Mouse (Mus musculus): Measurements from ENCODE around the gene Gucy2g. TPM values are rescaled to one million over a fixed set of nuclear protein-coding genes. Genes with fewer than 3 reads are reported as not detected.
A peak's percentile ranks its signal among the peaks of the same experiment; 100 is the strongest.

The Gucy2g gene
- polyA plus RNA-seq, 1 experiment from 2014 or later = 0.05 TPM

DNA sequence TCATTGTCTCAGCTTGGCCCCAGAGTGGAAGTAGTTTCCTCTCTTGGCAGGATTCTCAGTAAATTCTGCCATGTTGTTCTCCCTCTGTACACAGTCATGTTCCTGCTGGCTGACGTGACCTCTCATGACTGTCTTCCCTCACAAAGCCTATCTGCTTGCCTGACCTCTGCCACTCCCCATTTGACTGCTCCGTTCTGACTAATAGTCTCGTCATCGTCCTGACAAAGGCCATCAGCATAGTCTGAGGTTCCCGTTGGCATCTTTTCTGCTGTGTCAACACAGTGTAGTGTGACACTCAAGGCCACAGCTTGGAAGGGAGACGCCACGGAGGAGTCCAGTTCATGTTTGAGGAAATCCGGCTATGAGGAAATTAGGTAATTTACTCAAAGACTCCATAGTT lies 8.9 kb downstream of the Gucy2g start:
- Histone ChIP-seq H3K4me2 (ENCODE audit: low read depth, low read length) (no peak overlapping the region), H3K9ac (replicated peaks; ENCODE audit: low read depth, low read length) (no peak overlapping the region), H3K4me1 (ENCODE audit: control insufficient read depth, insufficient read depth, low read length) (no peaks in the 10 kb centered on the region), H3K27me3 (ENCODE audit: control insufficient read depth, insufficient read depth, low read length) (no peaks in the 10 kb centered on the region), H3K4me3 (ENCODE audit: low read depth, low read length) (no peak overlapping the region), H3K9me3 (ENCODE audit: control insufficient read depth, low read length) (no peaks in the 10 kb centered on the region), H3K27ac (ENCODE audit: low read depth, low read length) (no peak overlapping the region), H3K36me3 (ENCODE audit: control insufficient read depth, insufficient read depth, low read length) (no peaks in the 10 kb centered on the region)
- WGBS = 68% methylated on average over 8 of the region's 8 CpGs
- no peak for ATAC-seq (ENCODE audit: low read depth)

DNA sequence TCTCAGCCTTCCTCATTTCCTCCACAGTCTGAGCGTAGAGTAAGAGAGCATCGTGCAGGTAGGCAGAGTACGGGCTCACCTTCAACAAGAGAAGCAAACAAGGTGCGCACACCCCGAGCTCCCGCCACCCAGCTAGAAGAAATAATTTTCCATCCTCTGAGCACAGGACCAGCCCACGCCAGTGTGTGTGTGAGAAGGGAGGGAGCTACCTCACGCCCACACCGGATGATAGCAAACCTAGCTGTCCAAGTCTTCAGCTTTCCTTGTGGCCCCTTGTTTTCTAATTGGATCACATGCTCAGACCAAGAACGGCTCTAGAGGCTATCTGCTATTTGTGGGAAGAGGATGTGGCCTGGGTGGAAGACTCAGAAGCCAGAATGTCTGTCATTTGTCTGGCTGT lies 10.0 kb downstream of the Gucy2g start:
- Histone ChIP-seq H3K4me1 (ENCODE audit: control insufficient read depth, insufficient read depth, low read length) (no peaks in the 10 kb centered on the region), H3K4me3 (ENCODE audit: low read depth, low read length) (no peak overlapping the region), H3K9me3 (ENCODE audit: control insufficient read depth, low read length) (no peaks in the 10 kb centered on the region), H3K4me2 (ENCODE audit: low read depth, low read length) (no peak overlapping the region), H3K9ac (replicated peaks; ENCODE audit: low read depth, low read length) (no peak overlapping the region), H3K36me3 (ENCODE audit: control insufficient read depth, insufficient read depth, low read length) (no peaks in the 10 kb centered on the region), H3K27ac (ENCODE audit: low read depth, low read length) (no peak overlapping the region), H3K27me3 (ENCODE audit: control insufficient read depth, insufficient read depth, low read length) (no peaks in the 10 kb centered on the region)
- no peak for ATAC-seq (ENCODE audit: low read depth)
- WGBS = 82% methylated on average over 10 of the region's 10 CpGs

DNA sequence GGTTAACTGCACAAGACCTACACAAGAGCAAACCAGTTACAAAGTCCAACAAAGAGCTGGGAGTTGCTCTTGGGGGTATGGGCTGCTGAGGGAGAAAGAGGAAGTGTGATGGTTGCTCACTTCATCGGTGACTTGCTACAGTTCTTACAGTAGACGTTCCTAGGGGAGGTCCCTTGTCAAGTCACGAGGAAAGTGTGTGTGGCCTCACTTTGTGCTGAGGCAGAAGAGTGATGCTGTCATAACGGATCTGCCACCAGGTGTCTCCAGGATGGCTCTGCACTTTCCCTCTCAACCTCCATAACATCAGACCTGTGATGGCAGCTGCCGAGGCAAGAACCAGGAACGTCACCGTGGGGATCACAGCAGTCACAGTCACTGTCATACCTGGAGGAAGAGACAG lies 13.9 kb downstream of the Gucy2g start:
- Histone ChIP-seq H3K9ac (replicated peaks; ENCODE audit: low read depth, low read length) (no peak overlapping the region), H3K4me2 (ENCODE audit: low read depth, low read length) (no peak overlapping the region), H3K27ac (ENCODE audit: low read depth, low read length) (no peak overlapping the region), H3K4me3 (ENCODE audit: low read depth, low read length) (no peak overlapping the region), H3K9me3 (ENCODE audit: control insufficient read depth, low read length) (no peaks in the 10 kb centered on the region), H3K4me1 (ENCODE audit: control insufficient read depth, insufficient read depth, low read length) (no peaks in the 10 kb centered on the region), H3K36me3 (ENCODE audit: control insufficient read depth, insufficient read depth, low read length) (no peaks in the 10 kb centered on the region), H3K27me3 (ENCODE audit: control insufficient read depth, insufficient read depth, low read length) (no peaks in the 10 kb centered on the region)
- WGBS = 85% methylated on average over 7 of the region's 7 CpGs
- ATAC-seq (ENCODE audit: low read depth) = no peak

DNA sequence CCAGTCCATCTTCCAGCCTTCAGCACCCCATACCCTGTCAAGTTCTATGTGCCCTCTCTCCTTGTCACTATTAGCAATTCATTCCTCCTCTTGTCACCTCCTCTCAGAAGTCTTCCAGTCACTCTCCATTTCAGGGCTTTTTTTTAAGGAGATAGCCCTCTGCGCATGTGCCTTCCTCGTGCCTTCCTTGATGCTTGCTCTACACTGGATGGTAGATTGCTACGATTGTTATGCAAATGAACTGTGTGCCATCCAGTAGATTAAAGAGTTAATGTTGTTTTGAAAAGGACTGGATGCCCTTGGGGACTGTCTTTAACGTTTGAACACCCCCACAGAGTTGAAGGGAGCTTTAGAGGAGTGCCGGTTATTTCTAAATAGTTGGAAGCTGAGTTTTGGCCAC lies 14.4 kb downstream of the Gucy2g start:
- H3K4me2 ChIP-seq (ENCODE audit: low read depth, low read length) = no peak overlapping the region
- no peaks in the 10 kb centered on the region for H3K9me3 ChIP-seq (ENCODE audit: control insufficient read depth, low read length)
- no peak for ATAC-seq (ENCODE audit: low read depth)
- no peak overlapping the region for H3K4me3 ChIP-seq (ENCODE audit: low read depth, low read length)
- 60% methylated on average over 5 of the region's 5 CpGs for WGBS
- no peak overlapping the region for H3K27ac ChIP-seq (ENCODE audit: low read depth, low read length)
- H3K36me3 ChIP-seq (ENCODE audit: control insufficient read depth, insufficient read depth, low read length) = no peaks in the 10 kb centered on the region
- H3K4me1 ChIP-seq (ENCODE audit: control insufficient read depth, insufficient read depth, low read length) = no peaks in the 10 kb centered on the region
- H3K27me3 ChIP-seq (ENCODE audit: control insufficient read depth, insufficient read depth, low read length) = no peaks in the 10 kb centered on the region
- H3K9ac ChIP-seq (replicated peaks; ENCODE audit: low read depth, low read length) = no peak overlapping the region

DNA sequence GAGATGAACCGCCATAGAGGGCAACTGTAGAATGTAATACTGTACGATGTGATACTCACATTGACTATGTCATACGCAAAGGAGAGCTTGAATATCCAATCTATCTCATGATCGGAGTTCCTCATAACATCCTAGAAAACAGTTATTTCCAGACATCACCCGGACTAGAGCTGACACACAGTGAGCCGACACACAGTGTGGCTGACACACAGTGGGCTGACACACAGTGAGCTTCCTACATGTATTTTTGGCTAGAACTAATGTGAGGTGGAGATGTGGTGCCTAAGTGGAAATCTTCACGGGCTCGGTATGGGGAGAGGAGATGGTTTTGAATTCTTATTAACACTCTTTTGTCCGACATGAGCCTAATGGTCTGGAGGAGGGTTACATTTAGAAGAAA lies 18.8 kb downstream of the Gucy2g start:
- H3K27me3 ChIP-seq (ENCODE audit: control insufficient read depth, insufficient read depth, low read length) = no peaks in the 10 kb centered on the region

DNA sequence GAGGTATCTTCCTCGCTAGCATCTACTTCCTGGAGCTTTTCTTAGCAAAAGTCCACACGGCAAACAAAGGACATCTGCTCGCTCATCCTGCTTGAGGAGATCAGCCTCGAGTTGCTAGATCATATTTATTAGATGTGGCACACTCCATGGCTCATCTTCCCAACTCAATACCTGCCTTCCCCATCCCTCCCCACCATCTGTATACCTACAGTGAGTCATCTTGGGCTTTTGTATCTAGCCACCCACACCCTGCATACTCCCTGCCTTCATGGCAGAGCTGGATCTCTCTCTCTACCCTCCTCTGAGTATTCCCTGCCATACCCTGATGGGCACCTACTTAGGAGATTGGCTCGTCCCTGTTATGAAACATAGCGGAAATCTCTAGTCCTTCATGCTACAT lies 19.8 kb downstream of the Gucy2g start:
- WGBS = 84% methylated on average over 6 of the region's 6 CpGs
- H3K9me3 ChIP-seq (ENCODE audit: control insufficient read depth, low read length) = no peaks in the 10 kb centered on the region
- no peak overlapping the region for H3K4me2 ChIP-seq (ENCODE audit: low read depth, low read length)
- H3K27me3 ChIP-seq (ENCODE audit: control insufficient read depth, insufficient read depth, low read length) = no peaks in the 10 kb centered on the region
- H3K4me3 ChIP-seq (ENCODE audit: low read depth, low read length) = no peak overlapping the region
- no peaks in the 10 kb centered on the region for H3K4me1 ChIP-seq (ENCODE audit: control insufficient read depth, insufficient read depth, low read length)
- H3K27ac ChIP-seq (ENCODE audit: low read depth, low read length) = no peak overlapping the region
- H3K36me3 ChIP-seq (ENCODE audit: control insufficient read depth, insufficient read depth, low read length) = no peaks in the 10 kb centered on the region
- H3K9ac ChIP-seq (replicated peaks; ENCODE audit: low read depth, low read length) = no peak overlapping the region
- ATAC-seq (ENCODE audit: low read depth) = no peak

More for the DNA sequence above, 18.8 kb downstream of the Gucy2g start:
- 95% methylated on average over 9 of the region's 9 CpGs for WGBS
- H3K36me3 ChIP-seq (ENCODE audit: control insufficient read depth, insufficient read depth, low read length) = no peaks in the 10 kb centered on the region
- H3K4me3 ChIP-seq (ENCODE audit: low read depth, low read length) = no peak overlapping the region
- H3K4me2 ChIP-seq (ENCODE audit: low read depth, low read length) = no peak overlapping the region
- H3K9ac ChIP-seq (replicated peaks; ENCODE audit: low read depth, low read length) = no peak overlapping the region
- H3K4me1 ChIP-seq (ENCODE audit: control insufficient read depth, insufficient read depth, low read length) = no peaks in the 10 kb centered on the region
- no peaks in the 10 kb centered on the region for H3K9me3 ChIP-seq (ENCODE audit: control insufficient read depth, low read length)
- H3K27ac ChIP-seq (ENCODE audit: low read depth, low read length) = no peak overlapping the region
- no peak for ATAC-seq (ENCODE audit: low read depth)

- Histone ChIP-seq H3K9ac (replicated peaks; ENCODE audit: low read depth, low read length) (no peak overlapping the region), H3K4me3 (ENCODE audit: low read depth, low read length) (no peak overlapping the region), H3K36me3 (ENCODE audit: control insufficient read depth, insufficient read depth, low read length) (no peaks in the 10 kb centered on the region), H3K4me1 (ENCODE audit: control insufficient read depth, insufficient read depth, low read length) (no peaks in the 10 kb centered on the region), H3K9me3 (ENCODE audit: control insufficient read depth, low read length) (no peaks in the 10 kb centered on the region), H3K27ac (ENCODE audit: low read depth, low read length) (no peak overlapping the region), H3K27me3 (ENCODE audit: control insufficient read depth, insufficient read depth, low read length) (no peaks in the 10 kb centered on the region), H3K4me2 (ENCODE audit: low read depth, low read length) (no peak overlapping the region)
- no peak for ATAC-seq (ENCODE audit: low read depth)
- WGBS = 83% methylated on average over 8 of the region's 8 CpGs
Measured at GRCm38 (mm10) chr19:55219359-55219758, 21.7 kb downstream of the Gucy2g start.

DNA sequence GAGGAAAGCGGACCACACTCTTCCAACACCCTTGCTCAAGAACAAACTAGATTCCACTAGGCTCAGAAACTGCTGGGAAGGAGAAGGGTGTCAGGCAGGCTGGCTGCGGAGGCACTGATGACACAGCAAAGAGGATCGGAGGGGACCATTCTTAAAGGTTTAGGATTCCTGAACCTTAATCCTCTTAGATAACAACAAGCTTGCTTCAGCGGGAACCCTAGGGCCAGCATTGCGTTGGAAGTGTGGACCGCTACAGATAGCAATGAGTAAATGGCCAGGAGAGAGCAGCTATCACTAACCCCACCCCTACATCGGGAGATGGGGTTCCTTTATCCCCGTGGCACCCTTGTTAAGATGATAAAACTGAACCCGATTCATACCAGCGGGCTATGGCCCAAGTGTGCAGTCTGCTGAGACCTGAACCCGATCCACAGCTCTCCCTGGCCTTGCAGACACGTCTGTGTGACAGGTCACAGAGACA lies 22.3 kb downstream of the Gucy2g start:
- Histone ChIP-seq H3K4me1 (ENCODE audit: control insufficient read depth, insufficient read depth, low read length) (no peaks in the 10 kb centered on the region), H3K27ac (ENCODE audit: low read depth, low read length) (no peak overlapping the region), H3K27me3 (ENCODE audit: control insufficient read depth, insufficient read depth, low read length) (no peaks in the 10 kb centered on the region), H3K9ac (replicated peaks; ENCODE audit: low read depth, low read length) (no peak overlapping the region; the same call in 1 of the 2 replicates), H3K9me3 (ENCODE audit: control insufficient read depth, low read length) (no peaks in the 10 kb centered on the region), H3K36me3 (ENCODE audit: control insufficient read depth, insufficient read depth, low read length) (no peaks in the 10 kb centered on the region), H3K4me2 (ENCODE audit: low read depth, low read length) (peak overlapping the region; percentile 41), H3K4me3 (ENCODE audit: low read depth, low read length) (peak overlapping the region; percentile 12; the same call in 1 of the 2 replicates)
- 36% methylated on average over 12 of the region's 12 CpGs for WGBS
- ATAC-seq (ENCODE audit: low read depth) = peak; percentile 41; the same call in 1 of the 2 replicates

DNA sequence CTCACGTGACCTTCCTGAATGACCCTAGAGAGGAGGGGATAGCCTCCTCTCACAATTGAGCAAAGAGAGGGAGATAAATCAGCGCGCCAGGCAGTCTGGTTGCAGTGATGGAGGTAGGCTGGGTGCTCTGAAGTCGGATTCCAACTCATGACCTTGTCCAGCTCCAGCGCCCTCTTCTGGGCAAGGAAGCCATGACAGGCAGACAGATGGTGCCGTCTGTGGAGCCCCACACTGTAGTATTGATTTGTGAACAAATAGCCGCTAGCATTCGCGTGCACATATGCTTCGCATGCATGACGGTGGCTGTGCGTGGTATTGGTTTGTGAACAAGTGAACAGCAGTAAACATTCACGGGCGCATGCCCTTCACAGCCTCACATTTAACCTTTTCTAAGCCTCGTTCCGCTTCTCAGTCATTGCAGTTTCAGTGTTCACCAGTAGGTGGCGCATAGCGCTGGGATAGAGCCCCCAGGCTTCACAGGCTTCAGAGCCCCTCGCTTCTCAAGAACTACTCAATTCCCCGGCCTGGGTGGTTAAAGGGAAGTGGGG lies 22.8 kb downstream of the Gucy2g start:
- peak overlapping the region; percentile 41 for H3K4me2 ChIP-seq (ENCODE audit: low read depth, low read length)
- H3K27me3 ChIP-seq (ENCODE audit: control insufficient read depth, insufficient read depth, low read length) = no peaks in the 10 kb centered on the region
- 3% methylated on average over 20 of the region's 20 CpGs for WGBS
- no peaks in the 10 kb centered on the region for H3K4me1 ChIP-seq (ENCODE audit: control insufficient read depth, insufficient read depth, low read length)
- no peaks in the 10 kb centered on the region for H3K36me3 ChIP-seq (ENCODE audit: control insufficient read depth, insufficient read depth, low read length)
- ATAC-seq (ENCODE audit: low read depth) = peak; percentile 86
- H3K4me3 ChIP-seq (ENCODE audit: low read depth, low read length) = peak overlapping the region; percentile 12
- no peak overlapping the region; the same call in 1 of the 2 replicates for H3K9ac ChIP-seq (replicated peaks; ENCODE audit: low read depth, low read length)
- no peak overlapping the region for H3K27ac ChIP-seq (ENCODE audit: low read depth, low read length)
- no peaks in the 10 kb centered on the region for H3K9me3 ChIP-seq (ENCODE audit: control insufficient read depth, low read length)
